Mouse (Mus musculus) urinary bladder, adult 2 months (tissue): ENCODE results near the gene Kptn. TPM values are rescaled to one million over a fixed set of nuclear protein-coding genes. Genes with fewer than 3 reads are reported as not detected.

Experiments
- DNase-seq: peaks from one replicate; pipeline ENCODE4 v3.0.0; 2022; ENCODE audit warnings: low spot score
- polyA plus RNA-seq: library from polyadenylated mRNA; depleted of rRNA; stranded (reverse); fragments of >200 nt; gene quantifications from 2 replicates; pipeline ENCODE4 v1.2.3, GENCODE M21; 2012

The Kptn gene
- polyA plus RNA-seq, 1 experiment: 27.2 TPM

GRCm38 (mm10) chr7:16120262-16120600 lies 536 bp downstream of the Kptn start:
- no peak for DNase-seq

DNA sequence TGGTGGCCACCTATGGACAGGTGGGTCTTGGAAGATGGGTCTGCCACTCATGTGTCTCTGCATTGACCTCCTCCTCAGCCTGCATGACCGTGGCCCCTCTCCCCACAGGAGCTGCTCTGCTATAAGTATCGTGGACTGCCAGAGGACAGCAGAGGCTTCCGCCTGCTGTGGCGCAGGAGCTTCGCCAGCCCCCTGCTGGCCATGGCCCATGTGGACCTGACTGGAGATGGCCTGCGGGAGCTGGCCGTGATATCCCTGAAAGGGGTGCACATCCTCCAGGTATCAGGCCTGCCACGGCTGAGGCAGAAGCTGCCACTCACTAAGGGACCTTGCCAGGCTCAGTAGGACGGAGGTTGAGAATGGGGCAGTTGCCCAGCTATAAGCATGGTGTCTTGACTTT lies 6.1 kb downstream of the Kptn start:
- no peak for DNase-seq

- DNase-seq: no peak
Observed at GRCm38 (mm10) chr7:16128344-16128743, 8.6 kb downstream of the Kptn start.

DNA sequence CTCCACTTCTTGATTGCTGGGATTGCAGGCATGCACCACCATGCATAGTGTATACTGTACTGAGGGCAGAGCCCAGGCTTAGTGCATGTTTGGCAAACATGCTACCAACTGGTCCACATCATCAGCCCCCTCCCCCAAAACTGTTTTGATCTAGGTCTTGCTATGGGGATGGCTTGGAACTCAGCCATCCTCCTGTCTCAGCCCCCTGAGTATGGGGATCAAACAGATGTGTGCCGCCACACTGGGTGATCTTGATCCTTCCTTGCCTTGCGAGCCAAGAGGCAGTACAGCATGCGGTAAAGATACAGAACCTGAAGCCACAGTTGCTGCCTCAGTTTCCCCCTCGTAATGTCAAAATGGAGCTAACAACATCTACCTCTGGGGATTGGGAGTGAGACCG lies 9.2 kb downstream of the Kptn start:
- DNase-seq: no peak

DNA sequence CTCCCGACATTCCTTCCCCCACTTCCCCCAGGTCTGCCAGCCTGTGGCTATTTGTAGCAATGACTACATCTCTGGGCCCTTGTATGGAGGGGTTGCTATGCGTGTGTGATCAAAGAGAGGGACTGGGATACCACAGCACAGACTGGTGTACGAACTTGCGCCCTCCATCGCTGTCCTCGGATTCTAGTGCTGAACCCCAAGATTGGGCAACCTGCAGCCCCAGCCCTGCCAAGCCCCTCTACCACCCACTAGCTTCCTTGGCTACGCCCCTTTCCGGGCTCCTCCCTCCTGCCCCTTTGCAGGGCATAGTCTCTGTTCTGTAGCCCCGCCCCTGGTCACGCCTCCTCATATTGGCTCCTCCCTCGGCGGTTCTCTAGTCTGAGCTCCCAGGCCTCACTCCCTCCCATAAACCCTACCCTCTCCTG lies 9.7 kb downstream of the Kptn start, which contains the start of gene Slc8a2:
TSS of gene Slc8a2 (plus strand) at position 406 of the 425 bp plus-strand sequence.
- DNase-seq: no peak

- no peak for DNase-seq
Observed at GRCm38 (mm10) chr7:16129846-16130691, 10.4 kb downstream of the Kptn start.

GRCm38 (mm10) chr7:16130956-16131634 lies 11.4 kb downstream of the Kptn start:
- DNase-seq: no peak

- no peak for DNase-seq
Observed at GRCm38 (mm10) chr7:16132161-16132581, 12.5 kb downstream of the Kptn start.

GRCm38 (mm10) chr7:16132926-16133325 lies 13.2 kb downstream of the Kptn start:
- no peak for DNase-seq

GRCm38 (mm10) chr7:16133691-16134090 lies 14.0 kb downstream of the Kptn start:
- DNase-seq: no peak

- DNase-seq: no peak
Observed at GRCm38 (mm10) chr7:16134951-16135392, 15.3 kb downstream of the Kptn start.

GRCm38 (mm10) chr7:16146489-16147410 lies 27.1 kb downstream of the Kptn start:
- DNase-seq: no peak

- no peak for DNase-seq
Observed at GRCm38 (mm10) chr7:16147643-16148042, 27.9 kb downstream of the Kptn start.

DNA sequence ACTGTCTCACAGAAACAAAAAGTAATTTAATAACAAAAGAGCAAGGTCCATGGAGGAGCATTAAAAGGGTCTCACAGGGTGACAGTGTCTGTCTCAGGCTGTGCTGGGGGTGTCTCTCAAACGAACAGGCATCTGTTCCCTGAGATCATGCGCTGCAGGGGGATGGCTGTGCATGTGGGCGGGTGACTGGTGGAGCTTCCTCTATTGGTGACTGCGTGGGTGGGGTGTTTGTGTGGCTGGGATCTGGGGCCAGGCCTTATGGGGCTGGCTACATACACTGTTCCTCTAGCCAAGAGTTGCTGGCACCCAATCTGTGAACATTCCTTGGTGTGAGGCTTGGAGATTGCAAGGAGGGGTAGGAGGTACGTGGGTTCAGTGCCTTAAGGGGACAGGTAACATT lies 29.5 kb downstream of the Kptn start:
- DNase-seq: no peak

DNA sequence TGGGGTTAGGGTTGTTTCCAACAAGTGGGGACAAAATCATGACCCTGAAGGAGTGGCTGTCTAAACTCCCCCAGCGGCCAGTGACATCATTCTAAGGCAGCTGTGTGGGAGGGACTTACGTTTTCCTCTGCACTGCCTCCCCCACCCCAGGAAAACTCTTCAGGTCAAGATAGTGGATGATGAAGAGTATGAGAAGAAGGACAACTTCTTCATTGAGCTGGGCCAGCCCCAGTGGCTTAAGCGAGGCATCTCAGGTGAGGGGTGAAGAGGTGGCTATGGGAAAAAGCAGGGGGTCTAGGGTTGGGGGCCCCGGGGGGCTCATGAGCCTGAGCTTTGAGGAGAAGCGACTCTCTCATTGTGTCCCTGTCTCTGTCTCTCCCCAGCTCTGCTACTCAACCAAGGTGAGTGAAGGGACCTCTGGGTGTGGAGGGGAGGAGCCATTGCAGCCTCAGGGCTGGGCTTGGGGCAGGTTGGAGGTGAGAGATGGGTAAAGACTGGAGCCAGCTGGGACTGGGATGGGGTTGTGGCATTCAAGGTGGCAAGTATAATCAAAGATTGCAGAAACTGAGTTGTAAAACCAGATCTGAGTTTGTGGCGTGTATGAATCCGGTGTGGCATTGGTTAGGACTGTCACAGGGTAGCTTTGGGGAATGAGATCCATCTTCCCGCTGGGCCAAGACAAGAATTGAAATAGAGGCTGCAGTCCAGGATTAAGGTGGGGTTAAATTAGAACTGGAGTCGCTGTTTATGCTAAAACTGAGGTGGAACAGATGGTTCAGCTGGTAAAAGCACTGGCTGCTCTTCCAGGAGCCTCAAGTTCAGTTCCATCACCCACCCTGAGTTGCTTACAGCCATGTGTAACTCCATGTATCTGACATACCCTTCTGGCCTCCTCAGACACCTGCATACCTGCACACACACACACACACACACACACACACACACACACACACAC lies 30.8 kb downstream of the Kptn start:
- DNase-seq: no peak

- DNase-seq: no peak
Observed at GRCm38 (mm10) chr7:16153522-16153921, 33.8 kb downstream of the Kptn start.

- no peak for DNase-seq
Observed at GRCm38 (mm10) chr7:16155132-16155872, 35.6 kb downstream of the Kptn start.

DNA sequence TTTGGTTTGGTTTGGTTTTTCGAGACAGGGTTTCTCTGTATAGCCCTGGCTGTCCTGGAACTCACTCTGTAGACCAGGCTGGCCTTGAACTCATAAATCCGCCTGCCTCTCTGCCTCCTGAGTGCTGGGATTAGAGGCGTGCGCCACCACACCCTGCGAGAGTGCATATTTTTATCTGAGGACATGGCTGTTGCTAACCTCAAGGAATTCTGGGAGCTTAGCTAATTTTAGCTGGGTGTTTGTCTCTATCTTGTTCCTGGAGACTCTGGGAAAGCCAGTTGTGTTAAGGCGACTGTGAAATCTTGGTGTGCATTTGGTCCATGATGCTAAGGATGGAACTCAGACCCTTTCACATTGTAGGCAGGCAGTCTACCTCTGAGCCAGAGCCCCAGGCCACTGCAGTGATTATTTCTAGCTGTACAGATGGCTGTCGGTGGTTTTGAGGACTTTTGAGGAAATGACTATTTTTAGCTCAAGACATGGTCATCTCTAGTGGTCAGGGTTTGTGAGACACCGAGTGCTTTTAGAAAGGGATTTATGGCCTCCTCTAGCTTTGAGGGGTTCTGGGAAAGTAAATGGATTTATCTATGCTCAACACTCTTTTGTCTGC lies 36.5 kb downstream of the Kptn start:
- no peak for DNase-seq

GRCm38 (mm10) chr7:16158735-16159134 lies 39.0 kb downstream of the Kptn start:
- DNase-seq: no peak

GRCm38 (mm10) chr7:16160702-16161101 lies 41.0 kb downstream of the Kptn start:
- no peak for DNase-seq
